Mouse (Mus musculus) liver, embryonic 12.5 days (tissue): ENCODE results near the gene Taar3. TPM values are rescaled to one million over a fixed set of nuclear protein-coding genes. Genes with fewer than 3 reads are reported as not detected.

Experiments
- polyA plus RNA-seq: library from polyadenylated mRNA; unstranded; fragments of >200 nt; fragmentation: Nextera tagmentation; extraction: Ambion mirVana; gene quantifications from 2 replicates; pipeline ENCODE4 v1.2.1, GENCODE M21; 2016

The Taar3 gene
- polyA plus RNA-seq, 1 experiment from 2014 or later, result not detected

Other genes starting within 250 kb of the Taar3 start
- gene Rps12, start 162.3 kb upstream of the Taar3 start, polyA plus RNA-seq, result 192 and 199 TPM in 2 replicates
- 2.6 and 3.4 TPM in 2 replicates for gene Slc18b1, start 152.6 kb upstream of the Taar3 start, polyA plus RNA-seq
- 0.07 TPM in 1 of 2 replicates, not detected in the other for gene Vnn3, start 98.1 kb upstream of the Taar3 start, polyA plus RNA-seq
- 0.94 and 1.1 TPM in 2 replicates for gene Vnn1, start 54.9 kb upstream of the Taar3 start, polyA plus RNA-seq
- not detected in 2 replicates for gene Taar1, start 29.2 kb upstream of the Taar3 start, polyA plus RNA-seq
- not detected in 2 replicates for gene Taar2, start 11.0 kb upstream of the Taar3 start, polyA plus RNA-seq
- not detected in 2 replicates for gene Taar4, start 10.9 kb downstream of the Taar3 start, polyA plus RNA-seq
- gene Taar5, start 21.1 kb downstream of the Taar3 start, polyA plus RNA-seq, result not detected in 2 replicates
- not detected in 2 replicates for gene Taar6, start 36.1 kb downstream of the Taar3 start, polyA plus RNA-seq
- not detected in 2 replicates for gene Taar7a, start 43.9 kb downstream of the Taar3 start, polyA plus RNA-seq
- gene Taar7b, start 50.4 kb downstream of the Taar3 start, polyA plus RNA-seq, result not detected in 2 replicates
- gene Taar7d, start 77.7 kb downstream of the Taar3 start, polyA plus RNA-seq, result not detected in 2 replicates
- gene Taar7e, start 88.1 kb downstream of the Taar3 start, polyA plus RNA-seq, result not detected in 2 replicates
- gene Taar7f, start 100.0 kb downstream of the Taar3 start, polyA plus RNA-seq, result not detected in 2 replicates
- gene Taar8a, start 126.9 kb downstream of the Taar3 start, polyA plus RNA-seq, result not detected in 2 replicates
- not detected in 2 replicates for gene Taar8b, start 142.7 kb downstream of the Taar3 start, polyA plus RNA-seq
- not detected in 2 replicates for gene Taar8c, start 152.4 kb downstream of the Taar3 start, polyA plus RNA-seq
- not detected in 2 replicates for gene Taar9, start 160.0 kb downstream of the Taar3 start, polyA plus RNA-seq
- 34.0 TPM in 2 replicates for gene Stx7, start 199.7 kb downstream of the Taar3 start, polyA plus RNA-seq